Mouse (Mus musculus) forebrain, embryonic 14.5 days (tissue): Measurements from ENCODE around the gene C1qtnf5. TPM values are rescaled to one million over a fixed set of nuclear protein-coding genes. Genes with fewer than 3 reads are reported as not detected.
A peak's percentile ranks its signal among the peaks of the same experiment; 100 is the strongest.

Experiments
- ATAC-seq: fragments of 200-750 bp; cut with Nextera tagmentation; 2 replicates; pipeline ENCODE4 v1.8.0; 2017; ENCODE audit warnings: mild to moderate bottlenecking, moderate library complexity
- DNase-seq: peaks from one replicate; pipeline ENCODE4 v3.0.0-alpha.2; 2015; ENCODE audit warnings: low spot score
- H3K27ac ChIP-seq: fragments of 300-500 bp; sonication (generic); 2 replicates; pipeline ENCODE4 v1.5.1; 2014; ENCODE audit warnings: low read depth, mild to moderate bottlenecking, control low read depth, low read length, moderate library complexity
- H3K27me3 ChIP-seq: fragments of 300-500 bp; sonication (generic); replicated peaks from 2 replicates; pipeline ENCODE4 v1.6.1; 2014; ENCODE audit warnings: low read length, control low read depth, mixed read lengths; ENCODE audit not compliant: control insufficient read depth, insufficient read depth
- H3K36me3 ChIP-seq: fragments of 300-500 bp; sonication (generic); 2 replicates; pipeline ENCODE4 v1.6.1; 2014; ENCODE audit warnings: low read length, control low read depth; ENCODE audit not compliant: control insufficient read depth, insufficient read depth
- H3K4me1 ChIP-seq: fragments of 300-500 bp; sonication (generic); 2 replicates; pipeline ENCODE4 v1.6.1; 2014; ENCODE audit warnings: antibody characterized with exemption, low read length, control low read depth; ENCODE audit not compliant: control insufficient read depth, insufficient read depth
- H3K4me2 ChIP-seq: fragments of 300-500 bp; sonication (generic); 2 replicates; pipeline ENCODE4 v1.6.1; 2014; ENCODE audit warnings: mild to moderate bottlenecking, control low read depth, low read length
- H3K4me3 ChIP-seq: fragments of 300-500 bp; sonication (generic); 2 replicates; pipeline ENCODE4 v1.5.1; 2014; ENCODE audit warnings: low read depth, low read length, control low read depth
- H3K9ac ChIP-seq: fragments of 300-500 bp; sonication (generic); 2 replicates; pipeline ENCODE4 v1.6.1; 2014; ENCODE audit warnings: mild to moderate bottlenecking, low read length, control low read depth, moderate library complexity
- H3K9me3 ChIP-seq: fragments of 300-500 bp; sonication (generic); replicated peaks from 2 replicates; pipeline ENCODE4 v1.6.1; 2016; ENCODE audit warnings: low read length, control low read depth, mixed read lengths; ENCODE audit not compliant: control insufficient read depth
- WGBS: fragments of 180-500 bp; shearing (Covaris S2); extraction: QIAGEN DNeasy Blood & Tissue Kit; methylation state at CpG from one replicate; pipeline ENCODE4 v1.1.7; 2014; 5-methylcytosine and 5-hydroxymethylcytosine counted together
- polyA plus RNA-seq: library from polyadenylated mRNA; unstranded; fragments of >200 nt; fragmentation: Nextera tagmentation; extraction: Ambion mirVana; gene quantifications from 2 replicates; pipeline ENCODE4 v1.2.1, GENCODE M21; 2014

C1qtnf5 gene
- polyA plus RNA-seq, 1 experiment from 2014 or later: 2.6 TPM

- WGBS: 17% methylated on average over 19 of the region's 19 CpGs
- H3K36me3 ChIP-seq: no peaks in the 10 kb centered on the region
- peaks cover 11% of the 10 kb centered on the region; the same call in 1 of the 2 replicates for H3K27me3 ChIP-seq
- H3K4me2 ChIP-seq: peak overlapping the region; percentile 57
- peak overlapping the region; percentile 40; the same call in 1 of the 2 replicates for H3K27ac ChIP-seq
- peak overlapping the region; percentile 51; the same call in 1 of the 2 replicates for H3K9ac ChIP-seq
- ATAC-seq (no peak), DNase-seq (no peak)
- no peak overlapping the region for H3K4me3 ChIP-seq
- H3K4me1 ChIP-seq: peaks cover 33% of the 10 kb centered on the region
- no peaks in the 10 kb centered on the region for H3K9me3 ChIP-seq
Observed at GRCm38 (mm10) chr9:44130581-44131275, 23.7 kb downstream of the C1qtnf5 start.

- DNase-seq: no peak
- Histone ChIP-seq H3K27me3 (peaks cover 14% of the 10 kb centered on the region; the same call in 1 of the 2 replicates), H3K4me2 (no peak overlapping the region), H3K4me1 (peaks cover 36% of the 10 kb centered on the region), H3K27ac (no peak overlapping the region), H3K9me3 (no peaks in the 10 kb centered on the region), H3K4me3 (no peak overlapping the region), H3K36me3 (no peaks in the 10 kb centered on the region), H3K9ac (no peak overlapping the region)
- 37% methylated on average over 7 of the region's 7 CpGs for WGBS
- ATAC-seq: no peak
Observed at GRCm38 (mm10) chr9:44131276-44131590, 24.2 kb downstream of the C1qtnf5 start.

- Histone ChIP-seq H3K9me3 (no peaks in the 10 kb centered on the region), H3K27me3 (peaks cover 14% of the 10 kb centered on the region; the same call in 1 of the 2 replicates), H3K4me2 (no peak overlapping the region), H3K36me3 (no peaks in the 10 kb centered on the region), H3K27ac (no peak overlapping the region), H3K4me1 (peaks cover 34% of the 10 kb centered on the region), H3K9ac (no peak overlapping the region), H3K4me3 (no peak overlapping the region)
- WGBS: 66% methylated on average over 5 of the region's 5 CpGs
- DNase-seq (no peak), ATAC-seq (no peak)
Observed at GRCm38 (mm10) chr9:44132200-44132599, 25.2 kb downstream of the C1qtnf5 start.

- H3K4me3 ChIP-seq: no peak overlapping the region
- no peaks in the 10 kb centered on the region for H3K36me3 ChIP-seq
- H3K27me3 ChIP-seq: peaks cover 14% of the 10 kb centered on the region; the same call in 1 of the 2 replicates
- no peaks in the 10 kb centered on the region for H3K9me3 ChIP-seq
- peak overlapping the region; percentile 88 for H3K4me2 ChIP-seq
- WGBS: 14% methylated on average over 2 of the region's 2 CpGs
- no peak overlapping the region for H3K27ac ChIP-seq
- H3K9ac ChIP-seq: no peak overlapping the region; the same call in 1 of the 2 replicates
- no peak for ATAC-seq
- peaks cover 34% of the 10 kb centered on the region for H3K4me1 ChIP-seq
- no peak for DNase-seq
Observed at GRCm38 (mm10) chr9:44133287-44133686, 26.2 kb downstream of the C1qtnf5 start.

GRCm38 (mm10) chr9:44134101-44134850 is 27.2 kb downstream of the C1qtnf5 start, which contains the start of gene Mcam:
Gene Mcam, plus strand, starts transcription at chr9:44134469.
- peaks cover 34% of the 10 kb centered on the region for H3K4me1 ChIP-seq
- peaks cover 14% of the 10 kb centered on the region; the same call in 1 of the 2 replicates for H3K27me3 ChIP-seq
- H3K27ac ChIP-seq: peak within 1 kb of the TSS; percentile 60; the same call in 1 of the 2 replicates

GRCm38 (mm10) chr9:44134851-44135730 is 28.0 kb downstream of the C1qtnf5 start:
- Histone ChIP-seq H3K4me2 (peak overlapping the region; percentile 88), H3K36me3 (0 out of 2 replicates have a peak, but pooled peaks cover 6% of the 10 kb centered on the region), H3K4me1 (peaks cover 31% of the 10 kb centered on the region), H3K27ac (peak overlapping the region; percentile 36; the same call in 1 of the 2 replicates), H3K9ac (peak overlapping the region; percentile 65), H3K27me3 (peaks cover 14% of the 10 kb centered on the region; the same call in 1 of the 2 replicates), H3K9me3 (no peaks in the 10 kb centered on the region), H3K4me3 (peak overlapping the region; percentile 45)
- peak; percentile 69 for DNase-seq
- peak; percentile 45 for ATAC-seq
- WGBS: 2% methylated on average over 49 of the region's 49 CpGs

More at GRCm38 (mm10) chr9:44134101-44134850, 27.2 kb downstream of the C1qtnf5 start, which contains the start of gene Mcam:
- H3K9me3 ChIP-seq: no peaks in the 10 kb centered on the region
- 0 out of 2 replicates have a peak, but pooled peaks cover under 1% of the 10 kb centered on the region for H3K36me3 ChIP-seq
- H3K9ac ChIP-seq: peak within 1 kb of the TSS; percentile 65
- H3K4me3 ChIP-seq: peak within 1 kb of the TSS; percentile 45
- peak; percentile 70 for DNase-seq
- WGBS: under 1% methylated on average over 40 of the region's 55 CpGs
- H3K4me2 ChIP-seq: peak within 1 kb of the TSS; percentile 88
- peak; percentile 56 for ATAC-seq

- Histone ChIP-seq H3K4me3 (peak overlapping the region; percentile 45), H3K27ac (0 out of 2 replicates have a peak overlapping the region, but pooled peaks have one; percentile 36)
- 0 out of 2 replicates have a peak, but pooled peaks have one; percentile 16 for ATAC-seq
Observed at GRCm38 (mm10) chr9:44135731-44136411, 28.8 kb downstream of the C1qtnf5 start.

More at GRCm38 (mm10) chr9:44135731-44136411, 28.8 kb downstream of the C1qtnf5 start:
- Histone ChIP-seq H3K4me1 (peaks cover 23% of the 10 kb centered on the region), H3K4me2 (peak overlapping the region; percentile 88), H3K9me3 (no peaks in the 10 kb centered on the region), H3K9ac (peak overlapping the region; percentile 65), H3K27me3 (peaks cover 14% of the 10 kb centered on the region; the same call in 1 of the 2 replicates), H3K36me3 (0 out of 2 replicates have a peak, but pooled peaks cover 9% of the 10 kb centered on the region)
- peak; percentile 34 for DNase-seq
- WGBS: 47% methylated on average over 7 of the region's 7 CpGs
